Mouse (Mus musculus) limb, embryonic 11.5 days (tissue): ENCODE results near the gene Ifit3. TPM values are rescaled to one million over a fixed set of nuclear protein-coding genes. Genes with fewer than 3 reads are reported as not detected.
A peak's percentile ranks its signal among the peaks of the same experiment; 100 is the strongest.

Source experiments
- ATAC-seq: fragments of 200-750 bp; cut with Nextera tagmentation; 2 replicates; pipeline ENCODE4 v1.8.0; 2017; ENCODE audit warnings: low read depth; ENCODE audit not compliant: insufficient number of reproducible peaks, low FRiP score, low TSS enrichment
- DNase-seq: peaks from one replicate; pipeline ENCODE4 v3.0.0-alpha.2; 2015; ENCODE audit warnings: low spot score
- H3K27ac ChIP-seq: fragments of 300-500 bp; sonication (generic); replicated peaks from 2 replicates; pipeline ENCODE4 v1.5.1; 2014; ENCODE audit warnings: low read depth, mild to moderate bottlenecking, low read length
- H3K27me3 ChIP-seq: fragments of 300-500 bp; sonication (generic); 2 replicates; pipeline ENCODE4 v1.6.1; 2014; ENCODE audit warnings: mild to moderate bottlenecking, low read length, mixed read lengths; ENCODE audit not compliant: control insufficient read depth, insufficient read depth
- H3K36me3 ChIP-seq: fragments of 300-500 bp; sonication (generic); 2 replicates; pipeline ENCODE4 v1.6.1; 2014; ENCODE audit warnings: mild to moderate bottlenecking, low read length, moderate library complexity, mixed read lengths; ENCODE audit not compliant: control insufficient read depth, insufficient read depth
- H3K4me1 ChIP-seq: fragments of 300-500 bp; sonication (generic); 2 replicates; pipeline ENCODE4 v1.6.1; 2014; ENCODE audit warnings: low read length, mixed read lengths; ENCODE audit not compliant: control insufficient read depth, insufficient read depth
- H3K4me2 ChIP-seq: fragments of 300-500 bp; sonication (generic); 2 replicates; pipeline ENCODE4 v1.6.1; 2014; ENCODE audit warnings: low read depth, mild to moderate bottlenecking, moderate library complexity; ENCODE audit not compliant: severe bottlenecking
- H3K4me3 ChIP-seq: fragments of 300-500 bp; sonication (generic); 2 replicates; pipeline ENCODE4 v1.5.1; 2014; ENCODE audit warnings: low read depth, low read length
- H3K9ac ChIP-seq: fragments of 300-500 bp; sonication (generic); 2 replicates; pipeline ENCODE4 v1.6.1; 2014; ENCODE audit warnings: mild to moderate bottlenecking, low read length
- H3K9me3 ChIP-seq: fragments of 300-500 bp; sonication (generic); 2 replicates; pipeline ENCODE4 v1.6.1; 2016; ENCODE audit warnings: low read length; ENCODE audit not compliant: control insufficient read depth
- WGBS: fragments of 180-500 bp; shearing (Covaris S2); extraction: QIAGEN DNeasy Blood & Tissue Kit; methylation state at CpG from one replicate; pipeline ENCODE4 v1.1.7; 2014; 5-methylcytosine and 5-hydroxymethylcytosine counted together
- polyA plus RNA-seq: library from polyadenylated mRNA; unstranded; fragments of >200 nt; fragmentation: Nextera tagmentation; extraction: Ambion mirVana; gene quantifications from 2 replicates; pipeline ENCODE4 v1.2.1, GENCODE M21; 2014

Ifit3 gene
- polyA plus RNA-seq, 1 experiment from 2014 or later = 0.40 TPM

- ATAC-seq (no peak), DNase-seq (no peak)
- Histone ChIP-seq H3K4me3 (no peak overlapping the region), H3K27me3 (no peaks in the 10 kb centered on the region), H3K9me3 (no peaks in the 10 kb centered on the region), H3K4me1 (no peaks in the 10 kb centered on the region), H3K27ac (no peak overlapping the region), H3K4me2 (no peak overlapping the region), H3K9ac (no peak overlapping the region), H3K36me3 (no peaks in the 10 kb centered on the region)
- WGBS = 95% methylated on average over 5 of the region's 5 CpGs
Observed at GRCm38 (mm10) chr19:34620871-34621270, 37.5 kb downstream of the Ifit3 start.

- H3K27me3 ChIP-seq = no peaks in the 10 kb centered on the region
- no peaks in the 10 kb centered on the region for H3K9me3 ChIP-seq
- H3K27ac ChIP-seq = no peak overlapping the region
- WGBS = 96% methylated on average over 6 of the region's 6 CpGs
- H3K36me3 ChIP-seq = no peaks in the 10 kb centered on the region
- H3K4me2 ChIP-seq = no peak overlapping the region
- no peak for ATAC-seq
- H3K4me1 ChIP-seq = no peaks in the 10 kb centered on the region
- DNase-seq = no peak
- no peak overlapping the region for H3K4me3 ChIP-seq
- H3K9ac ChIP-seq = no peak overlapping the region
Observed at GRCm38 (mm10) chr19:34623781-34624180, 40.5 kb downstream of the Ifit3 start.

DNA sequence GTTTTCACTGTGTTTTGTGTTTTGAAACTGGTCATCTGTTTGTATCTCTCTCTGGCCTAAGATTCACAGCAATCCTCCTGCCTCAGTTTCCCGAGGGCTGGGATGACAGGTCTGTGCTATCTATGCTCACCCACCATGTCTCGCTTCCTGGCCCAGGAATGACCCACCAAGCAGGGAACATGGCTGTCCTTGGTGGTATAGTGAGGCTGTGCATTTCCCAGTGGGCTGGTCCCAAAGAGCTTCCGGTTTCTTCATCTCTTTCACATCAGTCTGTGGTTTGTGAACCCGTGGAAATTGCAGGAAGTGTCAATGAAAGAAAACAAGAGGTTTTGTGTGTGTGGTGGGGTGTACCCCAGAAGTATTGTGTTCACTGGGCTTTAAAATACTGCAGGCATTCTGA, 41.3 kb downstream of the Ifit3 start:
- H3K4me1 ChIP-seq = no peaks in the 10 kb centered on the region
- no peak overlapping the region for H3K27ac ChIP-seq
- WGBS = 86% methylated on average over 4 of the region's 4 CpGs
- no peaks in the 10 kb centered on the region for H3K9me3 ChIP-seq
- no peaks in the 10 kb centered on the region for H3K36me3 ChIP-seq
- ATAC-seq (no peak), DNase-seq (no peak)
- H3K27me3 ChIP-seq = no peaks in the 10 kb centered on the region
- no peak overlapping the region for H3K9ac ChIP-seq
- H3K4me2 ChIP-seq = no peak overlapping the region
- no peak overlapping the region for H3K4me3 ChIP-seq

GRCm38 (mm10) chr19:34627496-34627895, 44.2 kb downstream of the Ifit3 start:
- WGBS = 49% methylated on average over 2 of the region's 2 CpGs
- no peak overlapping the region for H3K4me2 ChIP-seq
- ATAC-seq = no peak
- no peak for DNase-seq
- H3K9me3 ChIP-seq = no peaks in the 10 kb centered on the region
- no peaks in the 10 kb centered on the region for H3K27me3 ChIP-seq
- no peaks in the 10 kb centered on the region for H3K4me1 ChIP-seq
- H3K36me3 ChIP-seq = no peaks in the 10 kb centered on the region
- H3K9ac ChIP-seq = no peak overlapping the region
- no peak overlapping the region for H3K27ac ChIP-seq
- H3K4me3 ChIP-seq = no peak overlapping the region

GRCm38 (mm10) chr19:34631487-34631886, 48.2 kb downstream of the Ifit3 start:
- Histone ChIP-seq H3K4me3 (no peak overlapping the region), H3K36me3 (no peaks in the 10 kb centered on the region), H3K9me3 (no peaks in the 10 kb centered on the region), H3K4me1 (no peaks in the 10 kb centered on the region), H3K27me3 (no peaks in the 10 kb centered on the region), H3K9ac (no peak overlapping the region), H3K4me2 (no peak overlapping the region), H3K27ac (no peak overlapping the region)
- no peak for DNase-seq
- ATAC-seq = no peak

- no peak for DNase-seq
- Histone ChIP-seq H3K4me2 (no peak overlapping the region), H3K4me3 (no peak overlapping the region), H3K36me3 (no peaks in the 10 kb centered on the region), H3K9ac (no peak overlapping the region), H3K4me1 (no peaks in the 10 kb centered on the region), H3K9me3 (no peaks in the 10 kb centered on the region), H3K27me3 (no peaks in the 10 kb centered on the region), H3K27ac (no peak overlapping the region)
- ATAC-seq = no peak
- WGBS = 76% methylated on average over 2 of the region's 2 CpGs
Observed at GRCm38 (mm10) chr19:34633484-34633883, 50.2 kb downstream of the Ifit3 start.

DNA sequence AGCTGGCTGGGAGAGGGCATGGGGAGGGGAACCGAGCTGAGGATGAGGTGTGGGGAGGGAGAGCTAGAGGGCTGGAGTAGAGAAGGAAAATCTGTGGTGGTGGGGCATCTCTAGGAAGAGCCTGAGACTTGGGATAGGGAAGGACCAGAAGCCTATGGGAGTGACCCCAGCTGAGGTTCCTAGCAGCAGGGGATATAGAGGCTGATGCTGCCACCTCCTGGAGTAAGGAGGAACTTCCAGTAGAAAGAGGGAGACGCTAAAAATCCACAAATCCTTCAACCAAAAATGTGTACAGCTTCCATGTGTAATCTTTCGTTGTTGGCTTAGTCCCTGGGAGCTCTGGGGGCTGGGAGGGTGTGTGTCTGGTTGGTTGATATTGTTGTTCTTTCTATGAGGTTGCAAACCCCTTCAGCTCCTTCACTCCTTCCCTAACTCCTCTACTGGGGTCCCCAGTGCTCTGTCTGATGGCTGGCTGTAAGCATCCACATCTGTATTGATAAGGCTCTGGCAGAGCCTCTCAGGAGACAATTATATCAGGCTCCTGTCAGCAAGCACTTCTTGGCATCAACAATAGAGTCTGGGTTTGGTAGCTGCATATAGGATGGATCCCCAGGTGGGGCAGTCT, 53.7 kb downstream of the Ifit3 start:
- H3K36me3 ChIP-seq = no peaks in the 10 kb centered on the region

More for the DNA sequence above, 53.7 kb downstream of the Ifit3 start:
- H3K4me2 ChIP-seq = no peak overlapping the region
- no peaks in the 10 kb centered on the region for H3K9me3 ChIP-seq
- H3K4me3 ChIP-seq = no peak overlapping the region
- DNase-seq (peak; percentile 63), ATAC-seq (no peak)
- no peaks in the 10 kb centered on the region for H3K27me3 ChIP-seq
- no peak overlapping the region for H3K27ac ChIP-seq
- 9% methylated on average over 3 of the region's 3 CpGs for WGBS
- no peak overlapping the region for H3K9ac ChIP-seq
- no peaks in the 10 kb centered on the region for H3K4me1 ChIP-seq

Other genes starting within 250 kb of the Ifit3 start
- 2.5 and 2.7 TPM in 2 replicates for gene Ch25h, start 108.4 kb upstream of the Ifit3 start, polyA plus RNA-seq
- gene Lipa, start 56.1 kb upstream of the Ifit3 start, polyA plus RNA-seq = 25.6 and 26.0 TPM in 2 replicates
- 6.7 and 8.7 TPM in 2 replicates for gene Ifit2, start 32.8 kb upstream of the Ifit3 start, polyA plus RNA-seq
- gene Ifit1bl1, start 18.4 kb downstream of the Ifit3 start, polyA plus RNA-seq = 0.13 and 0.14 TPM in 2 replicates
- 0.11 TPM in 1 of 2 replicates, not detected in the other for gene Ifit3b, start 24.4 kb downstream of the Ifit3 start, polyA plus RNA-seq
- 0.07 TPM in 1 of 2 replicates, not detected in the other for gene Ifit1bl2, start 57.2 kb downstream of the Ifit3 start, polyA plus RNA-seq
- 0.14 and 0.35 TPM in 2 replicates for gene Ifit1, start 57.3 kb downstream of the Ifit3 start, polyA plus RNA-seq
- 0.44 and 0.85 TPM in 2 replicates for gene Slc16a12, start 163.8 kb downstream of the Ifit3 start, polyA plus RNA-seq